Mouse (Mus musculus): ENCODE measurements around the gene Kcnk3.

GRCm38 (mm10) chr5:30586616-30587015 lies 1.4 kb upstream of the Kcnk3 start:
- TF ChIP-seq CTCF (conservative IDR thresholded peaks at IDR 0.05; ENCODE audit: low read length) (no peak), NANOG (IDR thresholded peaks at IDR 0.05; ENCODE audit: borderline replicate concordance, low read length) (no peak)

Data from E14TG2a.4 (cell line).